Mouse (Mus musculus): ENCODE results near the gene Mst1. TPM values are rescaled to one million over a fixed set of nuclear protein-coding genes. Genes with fewer than 3 reads are reported as not detected.

Gene Mst1
- polyA plus RNA-seq, 1 experiment from 2014 or later: 0.81 TPM

GRCm38 (mm10) chr9:108094184-108094941 is 14.1 kb downstream of the Mst1 start, which contains the start of gene Apeh:
Gene Apeh, minus strand, starts transcription at chr9:108094606.
- Histone ChIP-seq H3K36me3 (replicated peaks) (peaks cover 37% of the 10 kb centered on the region), H3K4me1 (peaks cover 46% of the 10 kb centered on the region), H3K4me3 (peak within 1 kb of the TSS; percentile 79), H3K27ac (peak within 1 kb of the TSS; percentile 88), H3K27me3 (ENCODE audit: poor library complexity, severe bottlenecking) (no peaks in the 10 kb centered on the region), H3K9me3 (no peaks in the 10 kb centered on the region)
- under 1% methylated on average over 52 of the region's 52 CpGs for WGBS
- DNase-seq (ENCODE audit: extremely low spot score, low spot score): peak; percentile 97

DNA sequence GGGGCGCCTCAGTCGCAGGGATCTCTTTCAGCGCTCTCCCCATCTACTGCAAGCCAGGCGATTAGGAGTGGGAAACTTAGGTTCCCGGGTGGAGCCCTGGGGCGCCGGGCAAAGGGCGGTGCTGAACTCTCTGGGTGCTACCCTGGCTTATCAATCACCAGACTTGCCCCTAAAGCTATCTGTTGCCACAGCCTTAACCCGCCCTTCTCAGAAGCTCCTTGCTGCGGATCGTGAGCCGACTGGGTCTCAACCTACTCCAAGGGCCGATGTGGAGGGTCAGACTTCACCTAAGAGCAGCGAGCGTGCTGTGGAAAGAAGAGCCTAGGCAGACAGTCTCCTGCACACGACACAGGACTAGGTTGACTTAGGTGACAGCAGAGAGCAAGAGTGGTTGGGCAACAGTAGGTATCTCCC is 14.8 kb downstream of the Mst1 start:
- H3K36me3 ChIP-seq (replicated peaks): peaks cover 30% of the 10 kb centered on the region
- DNase-seq (ENCODE audit: extremely low spot score, low spot score): peak; percentile 65
- WGBS: under 1% methylated on average over 16 of the region's 16 CpGs

GRCm38 (mm10) chr9:108095518-108095917 is 15.3 kb downstream of the Mst1 start:
- Histone ChIP-seq H3K9me3 (no peaks in the 10 kb centered on the region), H3K27ac (peak overlapping the region; percentile 88; the same call in 1 of the 2 replicates), H3K27me3 (ENCODE audit: poor library complexity, severe bottlenecking) (no peaks in the 10 kb centered on the region), H3K36me3 (replicated peaks) (peaks cover 25% of the 10 kb centered on the region), H3K4me3 (peak overlapping the region; percentile 79), H3K4me1 (peaks cover 47% of the 10 kb centered on the region)
- WGBS: 15% methylated on average over 3 of the region's 3 CpGs
- peak; percentile 68 for DNase-seq (ENCODE audit: extremely low spot score, low spot score)

More for the DNA sequence above, 14.8 kb downstream of the Mst1 start:
- H3K9me3 ChIP-seq: no peaks in the 10 kb centered on the region
- H3K4me1 ChIP-seq: peaks cover 47% of the 10 kb centered on the region
- no peaks in the 10 kb centered on the region for H3K27me3 ChIP-seq (ENCODE audit: poor library complexity, severe bottlenecking)
- peak overlapping the region; percentile 88 for H3K27ac ChIP-seq
- H3K4me3 ChIP-seq: peak overlapping the region; percentile 79

GRCm38 (mm10) chr9:108095949-108096712 is 15.9 kb downstream of the Mst1 start:
- WGBS: 66% methylated on average over 10 of the region's 10 CpGs
- Histone ChIP-seq H3K27me3 (ENCODE audit: poor library complexity, severe bottlenecking) (no peaks in the 10 kb centered on the region), H3K27ac (peak overlapping the region; percentile 59; the same call in 1 of the 2 replicates), H3K9me3 (no peaks in the 10 kb centered on the region), H3K4me1 (peaks cover 47% of the 10 kb centered on the region), H3K36me3 (replicated peaks) (peaks cover 19% of the 10 kb centered on the region), H3K4me3 (peak overlapping the region; percentile 79)
- no peak for DNase-seq (ENCODE audit: extremely low spot score, low spot score)

DNA sequence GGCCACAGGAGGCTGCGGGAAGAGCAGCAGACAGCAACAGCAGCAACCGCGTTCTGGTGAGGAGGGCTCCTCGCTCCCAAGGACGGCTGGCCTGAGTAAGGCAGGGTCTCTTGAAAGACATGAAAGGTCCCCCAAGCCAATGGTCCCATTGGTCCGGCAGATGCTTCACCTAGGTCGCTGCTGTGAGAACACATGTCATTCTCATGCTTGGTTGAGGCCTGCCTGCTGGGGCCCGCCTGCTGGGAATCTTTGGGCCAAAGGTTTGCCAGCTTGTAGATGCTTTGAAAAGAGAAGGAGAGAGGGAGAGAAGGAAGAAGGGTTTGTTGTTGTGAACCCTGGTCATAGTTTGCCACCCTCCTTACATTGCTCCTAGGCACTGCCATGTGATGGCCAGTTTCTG is 19.4 kb downstream of the Mst1 start:
- 91% methylated on average over 8 of the region's 8 CpGs for WGBS
- no peak overlapping the region for H3K27ac ChIP-seq
- no peak for DNase-seq (ENCODE audit: extremely low spot score, low spot score)
- H3K36me3 ChIP-seq (replicated peaks): no peaks in the 10 kb centered on the region
- H3K4me1 ChIP-seq: peaks cover 39% of the 10 kb centered on the region
- no peak overlapping the region for H3K4me3 ChIP-seq
- no peaks in the 10 kb centered on the region for H3K9me3 ChIP-seq
- H3K27me3 ChIP-seq (ENCODE audit: poor library complexity, severe bottlenecking): no peaks in the 10 kb centered on the region

DNA sequence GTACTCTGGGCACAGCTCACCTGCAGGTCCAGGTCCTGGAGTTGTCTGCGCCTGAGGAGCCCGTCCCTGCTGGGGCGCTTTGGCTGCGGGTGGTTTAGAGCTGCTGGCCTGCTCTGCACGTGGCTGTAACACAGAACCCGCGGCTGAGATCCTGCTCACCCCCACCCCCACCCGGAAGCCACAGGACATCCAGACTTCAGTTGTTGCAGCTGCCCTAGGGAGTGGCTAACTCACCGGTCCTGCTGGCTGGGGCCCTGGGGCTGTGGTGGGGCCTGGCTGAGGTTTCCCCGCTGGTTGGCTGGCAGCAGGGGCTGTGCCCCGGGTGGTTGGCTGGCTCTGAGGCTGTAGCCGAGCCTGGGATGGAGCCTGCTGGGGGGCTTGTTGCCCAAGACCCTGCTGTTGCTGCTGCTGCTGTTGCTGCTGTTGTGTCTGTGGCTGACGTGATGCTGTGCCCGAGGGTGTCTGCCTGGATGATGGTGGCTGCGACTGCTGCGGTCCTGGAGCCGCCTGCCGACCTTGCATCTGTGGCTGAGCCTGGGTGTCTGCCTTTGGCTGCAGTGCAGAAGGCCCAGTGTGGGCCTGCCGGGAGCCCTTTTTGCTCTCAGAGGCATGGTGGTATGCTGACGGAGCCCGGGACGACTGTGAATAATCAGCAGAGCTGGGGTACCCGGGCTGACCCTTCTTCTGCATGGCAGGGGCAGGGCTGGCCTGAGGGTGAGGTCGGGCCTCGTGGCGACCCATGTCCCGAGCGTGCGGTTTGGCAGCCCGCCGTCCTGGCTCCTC is 24.7 kb downstream of the Mst1 start:
- Histone ChIP-seq H3K4me3 (peak overlapping the region; percentile 23), H3K27me3 (ENCODE audit: poor library complexity, severe bottlenecking) (peaks cover 19% of the 10 kb centered on the region), H3K9me3 (no peaks in the 10 kb centered on the region), H3K36me3 (replicated peaks) (no peaks in the 10 kb centered on the region), H3K4me1 (peaks cover 26% of the 10 kb centered on the region), H3K27ac (peak overlapping the region; percentile 78)
- peak; percentile 46 for DNase-seq (ENCODE audit: extremely low spot score, low spot score)
- 29% methylated on average over 31 of the region's 31 CpGs for WGBS

DNA sequence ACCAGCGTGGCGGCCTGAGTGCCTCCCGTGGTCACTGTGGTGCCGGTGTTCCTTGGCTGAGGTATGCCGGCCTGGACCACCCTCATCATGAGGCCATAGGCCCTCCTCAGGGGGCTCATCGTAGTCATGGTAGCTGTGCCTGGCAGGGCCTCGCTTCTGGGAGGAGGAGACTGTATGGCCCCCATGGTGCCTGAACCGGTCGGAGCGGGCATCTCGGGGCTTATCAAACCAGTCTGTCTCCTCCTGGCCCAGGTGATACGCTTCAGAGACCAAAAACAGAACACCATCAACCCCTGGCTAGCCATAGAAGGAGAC is 25.3 kb downstream of the Mst1 start:
- 72% methylated on average over 12 of the region's 12 CpGs for WGBS
- Histone ChIP-seq H3K9me3 (no peaks in the 10 kb centered on the region), H3K4me3 (peak overlapping the region; percentile 23; the same call in 1 of the 2 replicates), H3K36me3 (replicated peaks) (no peaks in the 10 kb centered on the region), H3K27me3 (ENCODE audit: poor library complexity, severe bottlenecking) (peaks cover 25% of the 10 kb centered on the region), H3K4me1 (peaks cover 30% of the 10 kb centered on the region), H3K27ac (peak overlapping the region; percentile 78)
- no peak for DNase-seq (ENCODE audit: extremely low spot score, low spot score)

GRCm38 (mm10) chr9:108106090-108106489 is 25.9 kb downstream of the Mst1 start:
- no peak overlapping the region for H3K27ac ChIP-seq
- H3K4me1 ChIP-seq: peaks cover 36% of the 10 kb centered on the region
- 92% methylated on average over 23 of the region's 23 CpGs for WGBS

GRCm38 (mm10) chr9:108107867-108108266 is 27.6 kb downstream of the Mst1 start:
- peaks cover 49% of the 10 kb centered on the region for H3K27me3 ChIP-seq (ENCODE audit: poor library complexity, severe bottlenecking)
- 95% methylated on average over 16 of the region's 16 CpGs for WGBS

More at GRCm38 (mm10) chr9:108106090-108106489, 25.9 kb downstream of the Mst1 start:
- no peak for DNase-seq (ENCODE audit: extremely low spot score, low spot score)
- Histone ChIP-seq H3K36me3 (replicated peaks) (no peaks in the 10 kb centered on the region), H3K9me3 (no peaks in the 10 kb centered on the region), H3K27me3 (ENCODE audit: poor library complexity, severe bottlenecking) (peaks cover 31% of the 10 kb centered on the region), H3K4me3 (no peak overlapping the region)

GRCm38 (mm10) chr9:108110160-108110559 is 29.9 kb downstream of the Mst1 start:
- WGBS: 86% methylated on average over 16 of the region's 16 CpGs
- H3K4me1 ChIP-seq: peaks cover 36% of the 10 kb centered on the region
- H3K27me3 ChIP-seq (ENCODE audit: poor library complexity, severe bottlenecking): peaks cover 71% of the 10 kb centered on the region
- no peak for DNase-seq (ENCODE audit: extremely low spot score, low spot score)
- no peak overlapping the region for H3K27ac ChIP-seq
- peaks cover 15% of the 10 kb centered on the region for H3K36me3 ChIP-seq (replicated peaks)
- H3K9me3 ChIP-seq: peaks cover 6% of the 10 kb centered on the region; the same call in 1 of the 2 replicates
- H3K4me3 ChIP-seq: no peak overlapping the region

More at GRCm38 (mm10) chr9:108107867-108108266, 27.6 kb downstream of the Mst1 start:
- H3K9me3 ChIP-seq: no peaks in the 10 kb centered on the region
- H3K4me3 ChIP-seq: no peak overlapping the region
- peaks cover 47% of the 10 kb centered on the region for H3K4me1 ChIP-seq
- DNase-seq (ENCODE audit: extremely low spot score, low spot score): no peak
- no peaks in the 10 kb centered on the region for H3K36me3 ChIP-seq (replicated peaks)
- no peak overlapping the region for H3K27ac ChIP-seq

DNA sequence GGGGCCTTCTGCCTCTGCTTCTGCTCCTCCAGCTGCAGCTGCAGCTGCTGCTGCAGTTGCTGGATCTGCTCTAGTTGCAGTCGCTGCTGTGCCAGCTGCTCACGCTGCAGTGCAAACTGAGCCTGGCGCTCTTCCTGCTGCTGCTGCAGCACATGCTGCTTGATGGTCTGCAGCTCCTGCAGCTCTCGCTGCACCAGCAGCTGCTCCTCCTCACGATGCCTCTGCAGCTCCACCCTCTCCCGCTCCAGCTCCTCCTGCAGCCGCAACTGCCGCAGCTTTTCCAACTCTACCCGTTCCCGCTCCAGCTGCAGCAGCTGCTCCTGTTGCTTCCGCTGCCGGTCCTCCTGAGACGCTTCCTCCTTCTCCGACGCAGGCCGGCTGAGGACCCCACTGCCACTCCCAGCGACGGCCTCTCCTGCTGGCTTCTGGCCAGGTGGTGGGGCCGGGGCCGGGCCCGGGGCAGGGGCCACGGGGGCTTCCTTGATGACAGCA is 30.9 kb downstream of the Mst1 start:
- peaks cover 26% of the 10 kb centered on the region for H3K4me1 ChIP-seq
- H3K27me3 ChIP-seq (ENCODE audit: poor library complexity, severe bottlenecking): peaks cover 81% of the 10 kb centered on the region
- peaks cover 24% of the 10 kb centered on the region for H3K36me3 ChIP-seq (replicated peaks)
- peaks cover 6% of the 10 kb centered on the region; the same call in 1 of the 2 replicates for H3K9me3 ChIP-seq
- 16% methylated on average over 22 of the region's 22 CpGs for WGBS
- H3K4me3 ChIP-seq: peak overlapping the region; percentile 41
- DNase-seq (ENCODE audit: extremely low spot score, low spot score): no peak
- H3K27ac ChIP-seq: peak overlapping the region; percentile 64

DNA sequence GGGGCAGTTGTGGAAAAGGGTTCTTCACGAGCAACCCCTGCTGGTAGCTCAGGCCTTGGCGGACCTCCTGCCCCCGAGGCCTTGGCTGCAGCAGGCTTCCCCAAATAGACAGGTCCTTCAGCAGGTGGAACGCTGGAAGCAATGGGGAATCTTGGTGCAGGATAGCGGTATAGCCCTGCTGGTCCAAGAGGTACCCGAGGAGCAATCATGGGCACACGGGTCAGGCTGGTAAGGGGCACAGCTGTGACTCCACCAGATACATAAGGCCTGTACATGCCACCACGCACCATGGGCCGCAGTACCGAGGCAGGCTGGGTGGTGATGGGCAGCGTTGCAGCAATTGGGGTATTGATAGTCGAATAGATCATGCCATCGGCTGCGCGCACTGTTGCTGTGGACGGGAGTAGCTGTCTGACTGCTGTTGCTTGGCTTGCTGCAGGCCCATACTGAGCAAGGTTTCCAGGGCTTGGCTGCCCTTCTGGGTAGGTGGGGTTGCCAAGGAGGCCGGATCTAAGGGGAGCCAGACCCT is 31.4 kb downstream of the Mst1 start:
- no peak for DNase-seq (ENCODE audit: extremely low spot score, low spot score)
- Histone ChIP-seq H3K9me3 (peaks cover 6% of the 10 kb centered on the region; the same call in 1 of the 2 replicates), H3K36me3 (replicated peaks) (peaks cover 27% of the 10 kb centered on the region), H3K27ac (peak overlapping the region; percentile 64), H3K4me3 (peak overlapping the region; percentile 41), H3K27me3 (ENCODE audit: poor library complexity, severe bottlenecking) (peaks cover 85% of the 10 kb centered on the region), H3K4me1 (peaks cover 25% of the 10 kb centered on the region)
- WGBS: 73% methylated on average over 17 of the region's 17 CpGs
